Mouse (Mus musculus) olfactory bulb, adult 2 months (tissue): ENCODE measurements around the gene Gm13276.
"Not testable (repeated sequence)": the region's sequence is repeated elsewhere in the genome, so short reads cannot be mapped to it uniquely, and the experiment has no call there.

Experiments used
- CTCF ChIP-seq: fragments of 200-500 bp; IDR thresholded peaks from 2 replicates; pipeline ENCODE4 v1.5.1; 2012; ENCODE audit warnings: low read depth, mild to moderate bottlenecking, low read length, moderate library complexity; ENCODE audit not compliant: insufficient read depth
- POLR2A ChIP-seq: fragments of 200-500 bp; IDR thresholded peaks from 2 replicates; pipeline ENCODE4 v1.6.1; 2012; ENCODE audit warnings: mild to moderate bottlenecking, low read depth, low read length, moderate library complexity; ENCODE audit not compliant: insufficient read depth

GRCm38 (mm10) chr4:88782335-88782734 lies 3.2 kb upstream of the Gm13276 start:
- not testable (repeated sequence) for TF ChIP-seq POLR2A, CTCF
